Mouse (Mus musculus) cortical plate, adult 2 months (tissue): ENCODE results near the gene Disp1.

ENCODE experiments used
- CTCF ChIP-seq: fragments of 200-500 bp; IDR thresholded peaks from 2 replicates; pipeline ENCODE4 v1.5.1; 2011; ENCODE audit warnings: mild to moderate bottlenecking, control low read depth, low read length; ENCODE audit not compliant: insufficient read depth; ENCODE audit errors: extremely low read depth
- POLR2A ChIP-seq: fragments of 200-500 bp; IDR thresholded peaks from 2 replicates; pipeline ENCODE4 v1.6.1; 2011; ENCODE audit warnings: mild to moderate bottlenecking, low read length, control low read depth; ENCODE audit not compliant: insufficient read depth; ENCODE audit errors: extremely low read depth

- TF ChIP-seq CTCF (no peak), POLR2A (no peak)
Observed at GRCm38 (mm10) chr1:183171095-183171494, 50.2 kb downstream of the Disp1 start.
